Mouse (Mus musculus) left cerebral cortex, postnatal 36 days (tissue): ENCODE results near the gene Bmpr1a. TPM values are rescaled to one million over a fixed set of nuclear protein-coding genes. Genes with fewer than 3 reads are reported as not detected.

Experiments used
- DNase-seq, 2 experiments: peaks; one replicate each; pipeline ENCODE4 v3.0.0; 2021 to 2022; ENCODE audit warnings: low spot score in 2 of 2, mixed read lengths in 1 of 2
- intact Hi-C: fragments of 180-260 bp; cut with DNase I; formaldehyde crosslinking; loops from one replicate; pipeline ENCODE4 v1.15.1; 2025
- total RNA-seq, 2 experiments: library from RNA; stranded (reverse); gene quantifications; 2 replicates each; pipeline ENCODE4 v1.2.3; 2021

Gene Bmpr1a
- 10 to 100 TPM; 34.3 to 38.3 TPM for total RNA-seq

DNA sequence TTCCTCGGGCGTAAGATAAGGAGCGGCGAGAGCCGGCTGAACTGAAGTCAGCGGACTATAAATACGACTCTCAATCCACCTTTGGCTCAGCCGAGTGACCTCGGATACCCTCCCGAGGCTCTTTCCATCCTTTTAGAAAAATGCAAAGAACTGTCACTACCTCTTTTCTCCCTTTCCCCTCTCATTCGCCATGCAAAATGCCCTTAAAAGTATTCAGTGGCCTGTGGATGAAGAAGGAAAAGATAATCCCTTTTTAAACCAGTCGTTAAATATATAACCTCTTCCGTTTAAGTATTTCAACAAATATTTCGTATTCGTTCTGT lies at the start of gene Bmpr1a:
Gene Bmpr1a, minus strand, starts transcription at position 17 of the 323 bp plus-strand sequence.
- intact Hi-C loops, result loop anchor here (5.0 kb wide), 1 partner anchor 61 kb away; no protein-coding TSS in a partner anchor
- DNase-seq, result no peak

GRCm38 (mm10) chr14:34552226-34552625 lies 49.1 kb upstream of the Bmpr1a start:
- intact Hi-C loops, result no loop called here
- no peak for DNase-seq

DNA sequence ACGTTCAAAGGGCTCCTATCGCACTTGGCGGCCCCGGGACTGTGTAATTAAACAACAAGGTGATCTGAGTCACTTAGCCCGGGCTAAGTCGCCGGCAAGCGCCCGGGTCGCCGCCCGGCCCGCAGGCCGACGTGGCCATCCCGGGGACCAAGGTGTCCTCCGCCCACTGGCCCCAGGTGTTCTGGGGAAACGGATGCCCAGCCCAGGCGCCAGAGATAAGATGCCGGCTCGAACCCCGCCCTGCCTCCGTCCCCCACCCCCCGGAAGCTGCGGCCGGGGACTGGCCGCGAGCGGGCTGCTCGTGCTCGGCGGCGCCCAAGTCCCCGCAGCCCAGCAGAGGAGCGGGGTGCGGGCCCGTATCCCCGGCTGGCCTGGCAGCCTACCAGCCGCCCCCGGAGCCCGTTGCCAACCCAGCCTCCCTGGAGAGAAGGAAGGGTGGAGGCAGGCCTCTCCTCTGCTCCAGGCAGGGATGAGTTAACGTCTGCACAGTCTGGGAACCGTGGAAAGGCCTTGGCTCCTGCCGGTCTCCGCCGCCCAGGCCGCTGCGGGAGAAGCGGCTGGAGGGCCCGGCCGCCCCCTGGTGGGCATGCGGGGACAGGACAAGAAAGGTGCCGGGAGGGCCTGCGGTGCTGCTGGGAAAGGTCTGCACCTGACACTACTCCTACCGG lies 46.0 kb upstream of the Bmpr1a start:
- intact Hi-C loops, result loop anchor here (1.0 to 2.0 kb wide), 2 partner anchors 47 to 90 kb away; no protein-coding TSS in a partner anchor
- peak; percentile 79 to 86 for DNase-seq

- intact Hi-C loops, result loop anchor here (1.0 to 2.0 kb wide), 2 partner anchors 46 to 90 kb away; no protein-coding TSS in a partner anchor
- peak; percentile 63 to 68 for DNase-seq
Observed at GRCm38 (mm10) chr14:34548391-34549001, 45.4 kb upstream of the Bmpr1a start.

- DNase-seq, result no peak
- intact Hi-C loops, result no loop called here
Observed at GRCm38 (mm10) chr14:34544545-34544944, 41.4 kb upstream of the Bmpr1a start.

DNA sequence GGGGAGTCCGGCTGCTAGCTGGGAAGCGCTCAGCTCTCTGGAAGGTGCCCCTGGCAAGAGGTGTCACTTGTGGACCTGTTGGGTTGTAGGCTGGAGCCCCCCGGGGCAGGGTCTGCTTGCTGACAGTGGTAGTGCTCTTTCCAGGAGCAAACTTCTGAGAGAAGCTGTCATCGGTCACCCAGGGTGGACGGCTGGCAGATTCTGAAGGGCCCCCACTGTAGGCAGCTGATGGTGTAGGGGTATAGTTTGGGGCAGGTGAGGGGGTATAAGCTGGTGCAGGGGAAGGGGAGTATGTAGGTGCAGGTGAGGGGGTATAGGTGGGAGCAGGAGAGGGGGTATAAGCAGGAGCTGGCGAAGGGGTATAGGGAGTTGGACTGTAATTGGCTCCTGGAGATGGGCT lies 40.9 kb upstream of the Bmpr1a start:
- intact Hi-C loops, result no loop called here

GRCm38 (mm10) chr14:34543596-34543995 lies 40.5 kb upstream of the Bmpr1a start:
- DNase-seq, result no peak
- intact Hi-C loops, result no loop called here

More for the DNA sequence above, 40.9 kb upstream of the Bmpr1a start:
- DNase-seq, result no peak

DNA sequence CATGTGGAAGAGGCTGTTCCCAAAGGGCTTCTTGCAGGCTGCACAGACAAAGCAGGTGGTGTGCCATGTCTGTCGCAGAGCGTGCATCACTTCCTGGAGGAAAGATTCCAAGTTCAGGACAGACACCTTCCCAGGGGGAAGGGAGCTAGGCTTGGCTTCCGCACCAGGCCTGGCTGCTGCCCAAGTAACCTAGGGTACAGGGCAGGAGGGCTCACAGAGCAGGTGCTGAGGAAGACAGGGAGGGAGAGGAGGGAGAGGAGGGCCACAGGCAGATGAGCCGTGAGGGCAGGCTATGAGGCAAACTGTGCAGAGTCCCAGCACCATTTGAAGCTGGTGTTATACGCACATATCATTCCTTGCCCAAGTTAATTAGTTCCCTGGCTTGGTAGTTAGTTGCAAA lies 38.8 kb upstream of the Bmpr1a start:
- DNase-seq, result no peak
- intact Hi-C loops, result no loop called here

DNA sequence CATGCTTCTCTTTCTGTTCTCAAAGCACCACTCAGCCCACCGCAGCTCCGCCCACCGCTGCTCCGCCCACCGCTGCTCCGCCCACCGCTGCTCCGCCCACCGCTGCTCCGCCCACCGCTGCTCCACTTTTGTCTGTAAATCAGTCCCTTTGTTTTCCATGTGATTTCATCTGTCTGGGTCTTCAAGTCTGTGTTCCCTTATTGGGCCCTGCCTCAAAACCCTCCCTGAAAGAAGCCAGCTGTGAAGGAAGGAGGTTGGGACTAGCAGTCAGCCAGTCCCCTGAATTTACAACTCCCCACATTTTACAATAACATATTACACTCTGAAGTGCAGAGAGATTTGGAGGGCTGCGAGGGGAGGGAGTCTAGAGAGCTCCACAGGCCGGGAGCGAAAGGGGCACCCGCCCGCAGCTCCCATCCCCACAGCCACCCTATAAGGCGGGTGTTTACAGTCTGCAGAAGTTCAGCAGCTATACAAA lies 37.6 kb upstream of the Bmpr1a start:
- no peak for DNase-seq
- intact Hi-C loops, result no loop called here

DNA sequence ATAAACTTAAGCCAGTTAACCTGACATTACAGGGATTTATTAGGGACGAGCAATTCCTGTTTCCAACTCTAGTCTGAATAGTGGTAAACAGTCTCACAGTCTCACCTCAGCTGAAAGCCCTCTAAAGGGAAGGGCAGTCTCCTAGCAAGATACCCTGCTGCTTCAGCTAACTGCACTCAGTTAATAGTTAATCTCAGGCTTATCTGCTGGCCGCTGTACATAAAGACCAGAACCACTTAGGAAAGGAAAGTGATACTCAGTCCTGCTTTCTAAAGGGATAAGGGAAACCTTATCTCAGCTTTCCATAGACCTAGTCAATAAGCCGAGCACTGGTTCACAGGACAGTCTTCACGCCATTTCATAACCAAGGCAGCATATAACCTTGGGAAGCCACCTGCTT lies 32.7 kb upstream of the Bmpr1a start:
- intact Hi-C loops, result no loop called here
- DNase-seq, result no peak

DNA sequence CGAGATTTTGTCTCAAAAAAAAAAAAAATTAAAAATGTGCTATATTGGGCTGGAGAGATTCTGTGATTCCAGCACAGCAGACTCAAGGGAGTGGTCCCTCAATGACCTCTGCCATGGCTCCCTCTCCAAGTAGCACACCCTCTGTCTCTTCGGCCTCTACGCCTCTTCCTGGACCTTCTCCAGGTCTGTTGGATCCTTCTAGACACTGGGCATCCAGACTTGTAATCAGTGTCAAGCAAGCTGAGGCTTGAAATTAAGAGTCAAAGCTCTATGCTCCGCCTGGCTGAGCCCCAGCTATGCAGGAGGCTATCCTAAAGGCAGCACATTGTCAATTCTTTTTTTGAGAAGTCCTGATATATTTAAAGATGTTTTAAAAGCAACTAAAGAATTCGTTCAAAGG lies 30.4 kb upstream of the Bmpr1a start:
- intact Hi-C loops, result no loop called here
- no peak for DNase-seq

- intact Hi-C loops, result no loop called here
Observed at GRCm38 (mm10) chr14:34532536-34532935, 29.4 kb upstream of the Bmpr1a start.

GRCm38 (mm10) chr14:34528804-34529203 lies 25.7 kb upstream of the Bmpr1a start:
- DNase-seq, result no peak
- intact Hi-C loops, result no loop called here

More at GRCm38 (mm10) chr14:34532536-34532935, 29.4 kb upstream of the Bmpr1a start:
- no peak for DNase-seq

DNA sequence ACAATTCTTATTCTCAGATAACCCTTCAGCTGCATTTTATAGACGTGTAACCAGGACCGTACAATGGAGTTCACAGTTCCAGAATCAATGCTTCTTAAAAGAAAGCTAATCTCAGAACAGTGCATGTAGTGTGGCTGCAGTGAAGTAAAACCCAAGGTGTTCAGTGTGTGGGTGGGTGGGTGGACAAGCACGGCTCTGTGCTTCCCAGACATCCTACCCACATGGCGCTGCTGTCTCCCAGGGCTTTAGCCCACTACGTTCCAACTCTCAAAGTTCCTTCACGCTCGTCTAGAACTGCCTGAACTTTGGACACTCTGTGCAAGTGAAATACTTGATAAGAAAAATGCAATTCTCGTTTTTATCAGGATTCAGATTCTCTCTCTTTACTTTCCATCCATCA lies 19.6 kb upstream of the Bmpr1a start, which contains the start of gene 9230112D13Rik:
Gene 9230112D13Rik, minus strand, starts transcription at position 101 of the 400 bp plus-strand sequence.
- no peak for DNase-seq
- intact Hi-C loops, result no loop called here

GRCm38 (mm10) chr14:34517959-34518544 lies 14.9 kb upstream of the Bmpr1a start:
- intact Hi-C loops, result no loop called here

DNA sequence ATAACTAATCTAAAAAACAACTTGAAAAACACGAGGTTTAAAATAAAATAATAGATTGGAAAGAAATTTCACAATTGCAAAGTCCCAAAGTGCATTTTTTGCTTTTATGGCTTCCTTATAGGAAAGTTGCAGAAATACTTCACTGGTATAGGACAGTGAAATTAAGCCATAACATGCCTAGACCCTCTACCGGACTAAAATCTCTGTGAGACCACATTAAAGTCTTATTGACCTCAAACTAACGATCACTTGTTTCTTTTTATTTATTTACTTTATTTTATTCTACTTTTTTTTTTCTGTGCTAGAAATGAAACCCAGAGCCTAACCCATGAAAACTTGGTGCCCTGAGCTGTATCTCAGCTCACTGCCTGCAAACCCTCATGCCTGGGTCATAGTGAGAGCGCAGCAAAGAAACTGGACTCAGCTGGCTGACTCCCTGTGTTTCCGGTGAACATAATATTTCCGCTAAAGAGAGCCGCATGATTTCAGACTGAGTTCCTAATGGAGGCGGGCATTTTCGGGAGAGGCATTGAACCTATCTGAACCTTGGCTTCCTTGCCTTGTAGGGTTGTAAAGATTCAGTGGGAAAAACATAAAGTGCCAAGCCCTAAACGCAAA lies 13.9 kb upstream of the Bmpr1a start:
- no peak for DNase-seq
- intact Hi-C loops, result no loop called here

More at GRCm38 (mm10) chr14:34517959-34518544, 14.9 kb upstream of the Bmpr1a start:
- DNase-seq, result no peak

DNA sequence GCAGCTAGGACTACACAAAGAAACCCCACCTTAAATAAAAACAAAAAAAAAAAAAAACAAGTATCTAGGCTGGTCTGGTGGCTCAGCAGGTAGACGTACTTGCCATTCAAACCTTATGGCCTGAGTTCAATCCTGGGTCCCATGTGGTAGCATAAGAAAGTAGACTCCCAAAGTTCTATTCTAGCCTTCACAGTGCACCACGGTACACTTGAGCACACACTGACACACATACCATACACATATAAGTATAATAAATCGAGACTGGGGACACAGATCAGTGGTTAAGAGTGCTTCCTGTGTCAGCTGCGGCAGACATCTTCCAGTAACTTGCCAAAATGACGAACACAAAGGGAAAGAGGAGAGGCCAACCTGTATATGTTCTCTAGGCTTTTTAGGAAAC lies 12.7 kb upstream of the Bmpr1a start:
- intact Hi-C loops, result no loop called here
- DNase-seq, result no peak

GRCm38 (mm10) chr14:34514120-34514519 lies 11.0 kb upstream of the Bmpr1a start:
- no peak for DNase-seq
- intact Hi-C loops, result no loop called here

DNA sequence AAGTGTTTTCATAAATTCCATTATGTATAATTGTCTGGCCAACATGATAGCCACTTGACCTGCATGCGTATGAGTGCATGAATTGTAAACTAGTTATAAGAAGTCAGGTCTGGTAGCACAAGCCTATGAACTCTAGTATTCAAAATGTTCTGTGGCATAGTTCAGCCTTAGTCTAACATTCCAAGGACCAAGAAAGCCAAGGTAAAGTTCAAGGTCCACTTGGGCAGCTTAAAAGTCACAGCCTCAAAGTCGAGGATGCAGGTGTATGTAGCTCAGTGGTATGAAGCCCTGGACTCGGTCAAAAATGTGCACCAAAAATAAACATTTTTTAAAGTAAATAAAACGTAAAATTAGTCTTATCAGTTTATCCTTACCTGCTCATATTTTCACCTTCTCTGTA lies 9.5 kb upstream of the Bmpr1a start:
- intact Hi-C loops, result no loop called here

GRCm38 (mm10) chr14:34511901-34512300 lies 8.8 kb upstream of the Bmpr1a start:
- intact Hi-C loops, result no loop called here
- DNase-seq, result no peak

More for the DNA sequence above, 9.5 kb upstream of the Bmpr1a start:
- DNase-seq, result no peak
